Mouse (Mus musculus) 416B (cell line): ENCODE results near the gene Col9a1.

Experiments used
- DNase-seq: peaks from one replicate; pipeline ENCODE4 v3.0.0; 2011; ENCODE audit warnings: low read depth

The Col9a1 gene

GRCm38 (mm10) chr1:24222231-24222630, 44.8 kb downstream of the Col9a1 start:
- no peak for DNase-seq

GRCm38 (mm10) chr1:24222981-24223612, 45.7 kb downstream of the Col9a1 start:
- DNase-seq = no peak

GRCm38 (mm10) chr1:24225825-24226526, 48.6 kb downstream of the Col9a1 start:
- DNase-seq = no peak

GRCm38 (mm10) chr1:24226941-24227711, 49.7 kb downstream of the Col9a1 start:
- no peak for DNase-seq

- no peak for DNase-seq
Observed at GRCm38 (mm10) chr1:24229552-24229951, 52.1 kb downstream of the Col9a1 start.

- no peak for DNase-seq
Observed at GRCm38 (mm10) chr1:24230428-24230827, 53.0 kb downstream of the Col9a1 start.

- no peak for DNase-seq
Observed at GRCm38 (mm10) chr1:24231504-24232270, 54.3 kb downstream of the Col9a1 start.

GRCm38 (mm10) chr1:24236330-24236729, 58.9 kb downstream of the Col9a1 start:
- DNase-seq = peak; percentile 9

- no peak for DNase-seq
Observed at GRCm38 (mm10) chr1:24240039-24240691, 62.8 kb downstream of the Col9a1 start.

GRCm38 (mm10) chr1:24244931-24245330, 67.5 kb downstream of the Col9a1 start:
- DNase-seq = no peak

GRCm38 (mm10) chr1:24245700-24246375, 68.4 kb downstream of the Col9a1 start:
- no peak for DNase-seq

GRCm38 (mm10) chr1:24248294-24249104, 71.1 kb downstream of the Col9a1 start:
- no peak for DNase-seq

- peak; percentile 66 for DNase-seq
Observed at GRCm38 (mm10) chr1:24249105-24249664, 71.8 kb downstream of the Col9a1 start.

- no peak for DNase-seq
Observed at GRCm38 (mm10) chr1:24257961-24258360, 80.6 kb downstream of the Col9a1 start.

GRCm38 (mm10) chr1:24259419-24259818, 82.0 kb downstream of the Col9a1 start:
- DNase-seq = no peak

- DNase-seq = peak; percentile 2
Observed at GRCm38 (mm10) chr1:24261181-24261580, 83.8 kb downstream of the Col9a1 start.

- DNase-seq = no peak
Observed at GRCm38 (mm10) chr1:24267022-24267421, 89.6 kb downstream of the Col9a1 start.

- no peak for DNase-seq
Observed at GRCm38 (mm10) chr1:24286360-24286759, 109.0 kb downstream of the Col9a1 start.

GRCm38 (mm10) chr1:24292515-24292914, 115.1 kb downstream of the Col9a1 start:
- no peak for DNase-seq
